Mouse (Mus musculus) bone marrow macrophage, adult 2 months (primary cell): ENCODE measurements around the gene Akap9.
"Not testable (repeated sequence)": the region's sequence is repeated elsewhere in the genome, so short reads cannot be mapped to it uniquely, and the experiment has no call there.

Experiments
- CTCF ChIP-seq: IDR thresholded peaks from 2 replicates; pipeline ENCODE4 v1.5.1; 2012; ENCODE audit warnings: low read depth, mild to moderate bottlenecking, low read length, moderate library complexity
- POLR2A ChIP-seq: IDR thresholded peaks from 2 replicates; pipeline ENCODE4 v1.6.1; 2012; ENCODE audit warnings: mild to moderate bottlenecking, low read depth, low read length, borderline replicate concordance

- TF ChIP-seq POLR2A, CTCF: not testable (repeated sequence)
These were observed 33.6 kb upstream of the Akap9 start for GRCm38 (mm10) chr5:3894294-3894619.
